Mouse (Mus musculus): ENCODE data around the gene Ak1. TPM values are rescaled to one million over a fixed set of nuclear protein-coding genes. Genes with fewer than 3 reads are reported as not detected.

The Ak1 gene
- total and polyA plus RNA-seq, 3 experiments: 1.4 to 3.9 (median 1.5) TPM

DNA sequence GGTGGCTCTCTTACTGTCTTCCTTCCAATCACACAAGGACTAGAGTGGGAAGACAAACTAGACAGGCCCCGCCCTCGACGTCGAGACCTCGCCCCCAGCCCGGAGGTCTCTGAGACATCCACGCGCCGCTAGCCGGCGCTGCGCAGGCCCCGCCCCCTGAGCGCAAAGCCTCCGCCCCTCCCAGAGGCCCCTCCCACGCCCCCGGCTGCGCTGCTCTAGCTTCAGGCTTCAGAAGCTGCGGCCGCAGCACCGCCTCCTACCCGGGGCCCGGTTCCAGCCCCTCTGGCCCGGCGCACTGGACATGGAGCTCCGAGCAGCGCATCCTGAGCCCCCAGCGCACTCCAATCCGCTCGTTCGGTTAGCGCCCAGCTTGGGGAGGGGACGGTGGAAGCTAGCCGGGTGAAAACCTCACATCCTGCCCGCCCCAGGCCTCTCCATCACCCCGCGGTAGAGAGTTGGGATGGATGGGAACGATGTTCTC, 34.6 kb upstream of the Ak1 start, which contains the start of gene St6galnac4:
Gene St6galnac4 (plus strand): TSS at position 225 of the 481 bp plus-strand sequence.
- in situ Hi-C loops (cut with MboI; ENCODE audit: low pct_ligation_motif_present, low pct_unique_long_range_greater_than_20kb, low sequenced_read_pairs): loop anchor here (5.0 kb wide), 1 partner anchor 95 kb away; no protein-coding TSS in a partner anchor
- dilution Hi-C loops (cut with MboI; ENCODE audit: extremely low pct_ligation_motif_present, extremely low pct_unique_long_range_greater_than_20kb, low sequenced_read_pairs): no loop called here
- Histone ChIP-seq H3K4me2 (ENCODE audit: insufficient read depth, low read depth, poor library complexity, severe bottlenecking) (peak within 1 kb of the TSS; percentile 86), H3K4me3 (replicated peaks in 1 of 3; ENCODE audit: low read depth in 2 of 3, low read length in 2 of 3, poor library complexity in 1 of 3) (peak within 1 kb of the TSS; percentile 72 to 97 (median 82)), H3K79me2 (replicated peaks; ENCODE audit: control insufficient read depth, extremely low read depth, insufficient read depth, poor library complexity, severe bottlenecking) (peaks cover 34% of the 10 kb centered on the region), H3K9me3 (replicated peaks; ENCODE audit: low read length) (no peaks in the 10 kb centered on the region), H3K27me3 (replicated peaks) (no peaks in the 10 kb centered on the region), H3K36me3 (replicated peaks in 1 of 2; ENCODE audit: control insufficient read depth in 1 of 2, insufficient read depth in 1 of 2, low read length in 1 of 2) (peaks cover 13 to 27% of the 10 kb centered on the region in 2 experiments), H3K27ac (ENCODE audit: insufficient read depth, low read depth) (peak within 1 kb of the TSS; percentile 67), H3K9ac (ENCODE audit: insufficient read depth, low read depth) (peak within 1 kb of the TSS; percentile 81), H3K4me1 (ENCODE audit: control insufficient read depth in 1 of 2, insufficient read depth in 2 of 2) (peaks cover 20 to 35% of the 10 kb centered on the region in 2 experiments)
- TF ChIP-seq JUND (conservative IDR thresholded peaks at IDR 0.05; ENCODE audit: low read depth, low read length) (no peak), KAT2A (IDR thresholded peaks at IDR 0.05; ENCODE audit: insufficient replicate concordance, low read length) (no peak), CTCF (conservative IDR thresholded peaks at IDR 0.05 in 1 of 2, IDR thresholded peaks at IDR 0.05 in 1 of 2; ENCODE audit: low read depth in 2 of 2, low read length in 2 of 2) (peak in 1 of 2 experiments; percentile 59; a peak in 2 of 4 replicates), MEF2A (IDR thresholded peaks at IDR 0.05; ENCODE audit: borderline replicate concordance, low read depth, low read length) (no peak; the same call in 1 of the 2 replicates), SMC3 (IDR thresholded peaks at IDR 0.05; ENCODE audit: low read depth, low read length) (no peak), CHD2 (IDR thresholded peaks at IDR 0.05; ENCODE audit: low read length) (no peak), EP300 (IDR thresholded peaks at IDR 0.05; ENCODE audit: low read length) (no peak), ZC3H11A (IDR thresholded peaks at IDR 0.05; ENCODE audit: low read depth, low read length) (no peak), RAD21 (IDR thresholded peaks at IDR 0.05; ENCODE audit: low read depth, low read length) (no peak), GABPA (IDR thresholded peaks at IDR 0.05; ENCODE audit: insufficient replicate concordance, low read depth, low read length) (no peak), IRF4 (IDR thresholded peaks at IDR 0.05; ENCODE audit: low read depth, low read length) (no peak), E2F4 (IDR thresholded peaks at IDR 0.05; ENCODE audit: insufficient replicate concordance, low read depth, low read length) (no peak), NRF1 (IDR thresholded peaks at IDR 0.05; ENCODE audit: low read depth, low read length) (peak; percentile 78), ZNF384 (IDR thresholded peaks at IDR 0.05; ENCODE audit: low read depth, low read length) (no peak), PAX5 (IDR thresholded peaks at IDR 0.05; ENCODE audit: low read length) (no peak), JUN (IDR thresholded peaks at IDR 0.05; ENCODE audit: insufficient read depth, low read depth, low read length) (no peak), ELF1 (IDR thresholded peaks at IDR 0.05; ENCODE audit: low read depth, low read length) (peak; percentile 59), ETS1 (conservative IDR thresholded peaks at IDR 0.05; ENCODE audit: low read depth, low read length) (no peak), USF1 (IDR thresholded peaks at IDR 0.05; ENCODE audit: low read depth, low read length) (no peak), MYC (IDR thresholded peaks at IDR 0.05; ENCODE audit: low read depth, low read length) (no peak), ZMIZ1 (IDR thresholded peaks at IDR 0.05; ENCODE audit: low read depth, low read length) (peak; percentile 35; the same call in 1 of the 2 replicates), SIN3A (IDR thresholded peaks at IDR 0.05; ENCODE audit: low read length) (no peak; the same call in 1 of the 2 replicates), TCF12 (IDR thresholded peaks at IDR 0.05; ENCODE audit: low read depth, low read length) (peak; percentile 55; the same call in 1 of the 2 replicates), TBP (conservative IDR thresholded peaks at IDR 0.05; ENCODE audit: low read depth, low read length) (no peak), USF2 (conservative IDR thresholded peaks at IDR 0.05; ENCODE audit: low read depth, low read length) (no peak), CHD1 (IDR thresholded peaks at IDR 0.05; ENCODE audit: low read depth, low read length) (0 out of 2 replicates have a peak, but pooled peaks have one; percentile 10), MAX (IDR thresholded peaks at IDR 0.05; ENCODE audit: low read length) (no peak), POLR2AphosphoS2 (IDR thresholded peaks at IDR 0.05; ENCODE audit: low read depth, low read length) (no peak), MXI1 (IDR thresholded peaks at IDR 0.05; ENCODE audit: low read depth, low read length) (peak; percentile 48; the same call in 1 of the 2 replicates), ZKSCAN1 (IDR thresholded peaks at IDR 0.05; ENCODE audit: borderline replicate concordance, low read depth, low read length) (no peak), UBTF (IDR thresholded peaks at IDR 0.05; ENCODE audit: low read depth, low read length) (peak; percentile 90), MAFK (IDR thresholded peaks at IDR 0.05; ENCODE audit: insufficient replicate concordance, low read length) (no peak), RCOR1 (conservative IDR thresholded peaks at IDR 0.05; ENCODE audit: low read depth, low read length) (no peak), BHLHE40 (IDR thresholded peaks at IDR 0.05; ENCODE audit: low read depth, low read length) (no peak), NELFE (IDR thresholded peaks at IDR 0.05; ENCODE audit: low read depth, low read length) (peak; percentile 70), MAZ (IDR thresholded peaks at IDR 0.05; ENCODE audit: low read depth, low read length) (peak; percentile 64; the same call in 1 of the 2 replicates), POLR2A (IDR thresholded peaks at IDR 0.05; ENCODE audit: low read depth, low read length) (peak; percentile 79), HCFC1 (IDR thresholded peaks at IDR 0.05; ENCODE audit: low read depth, low read length) (no peak)
- DNase-seq (ENCODE audit: extremely low read depth): peak; percentile 93

Measured in CH12.LX (cell line).